Mouse (Mus musculus): Measurements from ENCODE around the gene Polr3h.
"Not testable (repeated sequence)": the region's sequence is repeated elsewhere in the genome, so short reads cannot be mapped to it uniquely, and the experiment has no call there.

- not testable (repeated sequence) for TF ChIP-seq CTCF (IDR thresholded peaks at IDR 0.05; ENCODE audit: control insufficient read depth, insufficient read depth, low read length); POLR2A (IDR thresholded peaks at IDR 0.05; ENCODE audit: borderline replicate concordance, control insufficient read depth, low read depth, low read length)
Measured at GRCm38 (mm10) chr15:81969635-81970034, 43.6 kb upstream of the Polr3h start.
